Mouse (Mus musculus) kidney, adult 9 months (tissue): ENCODE measurements at regions not wholly inside any gene's neighbourhood (a gene's known extent, or its start where the extent isn't known, plus 50 kb on each side); places are given as distances from the start of the nearest gene placed in this dataset.

Experiments
- DNase-seq: peaks from one replicate; pipeline ENCODE4 v3.0.0; 2022

DNA sequence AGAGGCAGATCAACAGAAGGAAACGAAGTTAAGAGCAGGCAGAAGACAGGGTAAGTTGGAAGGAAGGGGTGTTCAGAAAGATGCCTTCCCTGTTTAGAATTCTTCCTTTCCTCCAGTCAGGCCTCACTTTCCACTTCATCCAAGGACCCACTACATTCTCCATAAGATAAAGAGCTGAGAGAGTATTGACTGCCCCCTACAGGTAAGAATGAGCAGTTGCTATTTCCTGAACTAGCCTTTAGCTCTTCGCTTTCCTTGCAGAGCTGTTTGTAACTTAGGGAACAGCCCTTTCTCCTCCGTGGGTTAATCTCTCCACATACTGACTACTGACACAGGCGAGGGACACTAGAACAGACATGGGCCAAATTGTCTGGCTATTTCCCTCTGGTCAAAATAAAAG, 273.1 kb downstream of the Atp23 start:
- no peak for DNase-seq

DNA sequence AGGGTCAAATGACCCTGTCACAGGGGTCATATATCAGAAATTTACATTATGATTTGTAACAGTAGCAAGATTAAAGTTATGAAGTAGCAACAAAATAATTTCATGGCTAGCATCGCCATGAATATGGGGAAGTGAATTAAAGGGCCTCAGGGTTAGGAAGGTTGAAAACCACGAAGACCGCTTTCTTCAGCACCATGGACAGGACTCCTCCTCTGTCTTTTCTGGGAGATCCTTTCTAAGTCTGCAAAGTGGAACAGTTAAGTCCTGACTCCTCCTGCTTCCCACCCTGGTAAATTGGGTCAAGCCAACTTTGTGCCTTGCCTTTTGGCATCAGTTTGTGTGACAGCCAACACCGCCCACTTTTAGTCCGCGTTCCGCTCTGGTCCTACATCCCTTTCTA, 275.7 kb downstream of the Atp23 start:
- peak; percentile 15 for DNase-seq

DNA sequence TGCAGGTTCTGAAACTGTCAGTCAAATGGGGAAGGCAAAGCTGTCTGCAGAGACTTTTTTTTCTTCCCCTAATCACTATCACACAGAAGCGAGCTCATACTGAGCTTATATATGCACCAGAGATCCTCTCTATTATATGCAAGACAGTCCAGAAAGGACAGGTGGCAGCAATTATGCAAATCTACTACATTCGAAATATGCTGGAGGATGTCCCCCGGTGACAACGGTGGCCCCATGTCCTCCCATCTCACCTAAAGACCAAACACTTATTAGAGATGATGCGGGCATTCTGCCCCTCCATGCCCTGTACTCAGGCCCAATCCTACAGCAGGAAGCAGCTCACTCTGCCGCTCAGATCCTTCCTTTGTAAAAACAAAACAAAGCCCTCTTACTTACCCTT, 280.4 kb downstream of the Atp23 start:
- no peak for DNase-seq

DNA sequence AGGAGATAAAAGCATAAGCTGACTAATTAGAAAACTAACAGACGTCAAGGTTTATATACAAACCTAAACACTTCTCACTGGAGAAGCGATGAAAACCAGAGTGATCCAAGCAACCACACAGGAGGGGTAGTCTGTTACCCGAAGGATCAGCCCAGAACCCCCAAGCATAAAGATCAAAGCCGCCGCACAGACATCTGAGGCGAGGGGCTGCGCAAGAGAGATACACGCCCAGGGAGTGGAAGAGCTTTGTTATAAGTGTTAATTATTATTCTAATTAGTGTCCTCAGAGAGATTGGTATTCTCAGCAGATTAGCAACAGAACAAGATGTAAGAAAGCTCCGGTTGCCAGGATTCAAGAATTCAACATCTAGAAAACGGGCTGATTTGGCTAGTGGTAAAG, 281.2 kb downstream of the Atp23 start:
- no peak for DNase-seq

DNA sequence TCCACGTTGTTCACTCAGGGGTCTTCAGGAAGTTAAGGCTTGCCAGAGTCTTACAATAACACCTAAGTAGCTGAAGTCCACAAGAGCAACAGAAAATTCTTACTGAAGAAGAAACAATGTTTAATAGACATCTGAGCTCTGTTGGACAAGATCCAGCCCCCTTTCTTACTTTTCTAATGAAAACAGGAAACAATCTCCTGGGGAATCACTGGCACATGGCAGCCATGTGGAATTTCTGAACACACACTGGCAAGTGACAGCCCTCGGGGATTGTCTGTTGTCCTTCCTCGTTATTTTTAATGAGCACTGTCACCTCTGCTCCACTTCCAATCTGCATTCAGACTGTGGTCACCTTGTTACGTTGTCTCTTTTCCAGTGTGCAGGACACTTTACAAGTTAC, 288.9 kb downstream of the Atp23 start:
- no peak for DNase-seq

DNA sequence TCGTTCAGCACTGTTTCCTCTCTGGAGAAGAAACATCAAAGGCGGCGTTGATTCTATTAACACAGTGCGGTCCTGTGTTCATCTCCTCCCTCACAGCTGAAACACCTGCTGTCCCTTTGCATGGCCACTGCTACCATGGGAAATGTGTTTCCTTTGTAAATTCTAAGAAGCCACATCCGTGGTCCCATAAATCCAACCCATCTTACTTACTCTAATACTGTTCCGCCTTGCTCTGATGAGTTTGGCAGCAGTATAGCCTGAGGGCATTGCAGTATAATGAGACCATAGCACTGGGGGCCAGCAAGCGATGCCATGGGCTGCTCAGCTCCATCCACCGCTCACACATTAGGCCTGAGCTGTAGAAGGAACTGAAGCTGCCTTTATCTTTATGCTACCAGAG, 290.6 kb downstream of the Atp23 start:
- no peak for DNase-seq

DNA sequence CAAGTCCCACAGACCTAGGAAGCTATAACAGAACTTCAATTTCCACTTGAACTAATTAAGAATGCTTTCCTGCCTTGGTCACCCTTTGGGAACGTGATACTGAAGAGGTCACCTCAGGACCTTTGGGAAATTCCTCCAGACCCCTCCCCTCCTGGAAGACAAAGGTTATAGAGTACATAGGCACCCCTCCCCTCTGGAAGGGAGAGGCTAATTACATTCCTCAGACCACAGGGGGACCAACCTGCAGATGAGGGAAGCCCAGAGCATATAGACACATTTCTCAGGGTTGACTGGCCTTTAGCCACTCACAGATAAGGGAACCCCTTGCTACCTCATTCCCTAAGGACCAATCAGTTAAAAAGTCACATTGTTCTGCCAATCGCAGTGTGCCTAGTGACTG, 301.5 kb downstream of the Atp23 start:
- DNase-seq = no peak

DNA sequence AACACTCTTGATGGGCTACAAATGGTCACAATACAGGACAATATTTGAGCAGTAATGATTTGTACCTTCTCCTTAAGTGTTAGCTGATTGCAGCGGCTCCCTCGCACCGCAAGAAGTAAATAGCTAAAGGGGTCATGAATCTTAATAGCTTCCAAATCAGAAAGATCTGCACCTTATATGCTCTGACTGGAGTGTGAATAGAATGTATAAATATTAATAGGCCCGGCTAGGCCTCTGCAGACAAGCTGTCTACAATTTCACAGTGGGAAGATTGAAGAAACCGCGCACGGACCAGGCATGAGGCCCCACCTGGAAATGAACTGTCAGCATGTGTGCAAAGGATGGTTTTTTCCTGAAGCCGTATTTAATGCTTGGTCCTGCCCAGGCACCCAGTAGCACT, 333.0 kb downstream of the Atp23 start:
- DNase-seq = no peak

DNA sequence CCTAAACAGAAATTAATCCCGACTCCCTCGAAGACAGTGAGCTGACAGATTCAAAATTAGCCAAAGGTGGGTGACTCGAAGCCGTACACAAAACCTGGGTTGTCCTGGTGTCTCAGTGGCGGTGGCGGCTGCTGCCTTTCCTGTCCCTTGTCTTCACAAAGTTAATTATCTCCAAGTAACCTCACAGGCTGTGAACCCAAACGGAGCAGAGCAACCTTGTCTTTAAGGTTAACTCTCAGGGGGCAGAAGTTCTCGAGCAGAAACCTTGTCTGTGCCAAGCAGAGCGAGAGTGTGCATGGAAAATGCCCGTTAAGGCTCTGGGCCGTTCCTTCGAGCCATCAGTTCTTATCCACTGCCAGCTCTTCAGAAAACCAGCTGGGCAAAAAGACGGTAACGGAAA, 335.8 kb downstream of the Atp23 start:
- DNase-seq = peak; percentile 73

DNA sequence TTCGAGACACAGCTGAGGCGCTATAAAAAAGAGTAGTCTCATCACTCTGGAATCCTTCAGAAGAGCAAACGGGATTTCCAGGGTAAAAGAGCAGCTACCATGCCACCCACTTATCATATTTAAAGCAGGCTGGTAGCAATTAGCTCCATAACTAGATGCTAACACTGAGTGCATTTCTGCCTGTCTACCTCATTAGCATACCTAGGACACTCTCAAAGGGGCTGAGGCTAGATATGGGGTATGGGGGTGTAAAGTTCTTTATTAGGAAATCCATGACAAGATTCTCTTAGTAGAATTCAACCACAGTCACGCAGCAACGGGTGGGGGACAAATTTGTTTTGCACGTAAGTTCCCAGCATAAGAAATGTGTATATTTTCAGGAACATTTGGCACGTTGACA, 346.1 kb downstream of the Atp23 start:
- no peak for DNase-seq

DNA sequence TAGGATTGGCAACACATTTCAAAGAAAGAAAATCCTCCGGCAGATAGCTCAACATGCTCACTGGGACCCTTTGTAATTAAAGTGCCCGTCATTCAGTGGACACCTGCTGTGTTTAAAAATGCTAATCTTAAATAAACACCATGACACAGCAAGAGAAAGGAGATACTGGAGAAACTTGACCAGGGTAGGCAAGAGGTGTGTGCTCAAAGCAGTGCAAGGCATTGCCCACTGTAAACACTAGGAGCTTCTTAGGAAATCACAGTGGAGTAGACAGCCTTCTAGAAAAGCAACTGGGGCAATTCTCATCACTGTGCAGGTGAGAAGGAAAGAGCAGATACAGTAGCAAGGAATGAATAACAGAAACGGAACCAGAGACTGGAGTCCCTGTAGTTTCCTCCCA, 369.2 kb downstream of the Atp23 start:
- no peak for DNase-seq

DNA sequence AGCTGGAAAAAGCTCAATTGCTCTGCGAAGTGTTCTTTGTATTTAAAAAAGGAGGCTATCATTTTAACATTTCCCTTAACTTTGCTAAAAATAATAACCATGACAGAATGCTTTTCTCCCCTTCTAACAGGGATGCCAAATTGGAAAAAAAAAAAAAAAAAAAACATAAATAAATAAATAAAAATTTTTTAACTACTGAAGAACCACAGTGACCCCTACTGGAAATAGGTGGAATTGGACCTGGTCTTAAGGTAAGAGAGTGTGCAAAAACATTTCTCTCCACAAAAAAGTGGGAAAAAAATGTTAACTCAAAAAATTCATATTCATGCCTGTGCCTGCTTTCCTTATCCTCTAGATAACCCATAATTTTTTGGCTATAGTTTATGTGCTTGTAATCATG, 369.8 kb downstream of the Atp23 start:
- peak; percentile 45 for DNase-seq

DNA sequence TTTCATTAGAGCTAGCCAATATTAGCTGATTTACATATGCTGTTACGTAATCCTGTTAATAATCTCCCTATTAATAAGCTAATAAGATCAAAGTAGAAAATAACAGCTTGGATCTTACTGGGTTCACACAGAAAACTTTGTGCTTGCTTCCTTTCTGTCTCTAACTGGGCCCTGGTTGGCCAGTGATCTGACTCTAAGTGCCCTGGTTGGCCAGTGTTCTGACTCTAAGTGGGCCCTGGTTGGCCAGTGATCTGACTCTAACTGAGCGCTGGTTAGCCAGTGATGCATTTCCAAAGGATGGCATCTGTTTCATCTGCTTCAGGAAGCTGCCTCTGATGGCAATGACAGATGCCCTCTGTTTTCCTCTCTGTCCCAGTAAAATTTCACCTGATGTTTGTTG, 372.4 kb downstream of the Atp23 start:
- peak; percentile 56 for DNase-seq

DNA sequence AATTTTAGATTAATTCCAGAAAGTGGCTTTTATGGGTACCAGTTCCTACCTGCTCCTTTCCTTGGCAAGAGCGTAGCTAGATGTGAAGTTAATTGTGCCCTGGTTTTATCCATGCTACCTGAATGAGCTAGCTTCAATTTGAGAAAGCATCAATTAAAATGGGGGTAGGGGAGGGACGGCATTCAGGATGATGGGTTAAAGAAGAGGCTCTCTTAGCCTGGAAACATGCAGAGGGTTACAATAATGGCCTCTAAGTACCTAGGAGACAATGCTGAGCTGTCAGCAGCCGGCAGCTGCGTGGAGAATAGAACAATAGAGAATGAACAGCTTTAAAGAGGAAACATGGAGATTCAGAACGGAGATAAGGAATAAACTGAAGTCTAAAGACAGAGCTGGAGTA, 375.0 kb downstream of the Atp23 start:
- no peak for DNase-seq

DNA sequence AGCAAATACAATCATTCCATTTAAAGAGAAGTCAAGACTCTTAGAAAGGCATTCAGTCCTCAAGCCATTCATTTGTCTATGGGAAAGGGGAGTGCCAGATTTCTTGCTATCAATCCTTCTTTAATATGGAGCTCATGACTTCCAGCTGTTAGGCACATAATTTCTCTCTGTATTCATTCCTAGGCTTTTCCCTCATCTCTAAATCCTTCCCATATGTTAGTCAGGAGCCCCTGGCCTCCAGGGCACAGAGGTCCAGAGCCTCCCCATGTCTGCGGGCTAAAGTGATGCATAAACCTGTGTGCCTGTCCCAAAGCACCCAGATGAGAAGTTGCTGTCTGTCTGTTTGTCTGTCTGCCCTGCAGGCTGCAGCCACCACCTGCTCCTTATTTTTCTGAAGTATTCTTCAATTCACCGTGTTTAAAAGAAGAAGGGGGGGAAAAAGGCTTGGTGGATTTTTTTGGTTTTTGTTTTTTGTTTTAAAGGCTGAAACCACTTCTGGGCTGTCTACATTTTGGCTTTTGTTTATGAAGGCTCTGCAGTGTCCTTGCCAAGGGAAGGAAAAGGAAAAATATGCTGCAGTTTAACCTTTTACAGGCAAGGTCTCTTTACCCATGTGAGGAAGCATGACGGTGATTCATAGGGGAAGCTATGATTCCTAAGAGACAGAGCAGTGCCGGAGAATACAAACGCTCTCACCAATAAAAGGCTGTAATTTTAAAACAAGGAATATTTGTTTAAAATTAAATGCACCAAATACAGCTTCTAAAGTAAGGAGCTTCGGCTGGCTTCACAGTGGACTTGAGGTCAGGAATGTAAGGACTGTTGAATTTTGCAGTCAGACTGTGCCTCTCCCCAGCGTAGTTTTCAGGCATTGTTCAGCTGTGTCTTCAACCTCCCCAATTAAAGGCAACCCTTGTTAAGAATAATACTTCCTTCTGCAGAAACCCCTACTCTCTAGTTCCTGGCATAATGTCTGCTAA, 379.0 kb downstream of the Atp23 start:
- DNase-seq = no peak

DNA sequence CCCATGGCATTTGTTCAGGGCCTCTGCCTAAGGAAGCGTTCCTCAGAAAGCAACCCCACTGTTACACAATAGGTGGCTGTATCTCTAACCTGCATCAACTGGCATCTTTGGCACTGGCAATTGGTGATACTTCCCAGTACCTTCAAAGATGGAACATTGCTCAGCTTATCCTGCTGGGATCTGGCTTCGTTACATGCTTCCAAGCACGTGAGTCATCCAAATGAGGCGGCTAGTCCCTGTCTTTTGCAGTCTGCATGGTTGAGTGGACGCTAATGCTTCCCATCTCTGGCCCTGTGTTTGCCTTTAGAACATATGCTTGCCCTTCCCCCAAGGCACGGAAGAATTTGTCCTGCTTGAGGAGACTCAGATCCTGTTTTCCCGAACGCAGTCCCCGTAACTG, 380.2 kb downstream of the Atp23 start:
- DNase-seq = no peak

DNA sequence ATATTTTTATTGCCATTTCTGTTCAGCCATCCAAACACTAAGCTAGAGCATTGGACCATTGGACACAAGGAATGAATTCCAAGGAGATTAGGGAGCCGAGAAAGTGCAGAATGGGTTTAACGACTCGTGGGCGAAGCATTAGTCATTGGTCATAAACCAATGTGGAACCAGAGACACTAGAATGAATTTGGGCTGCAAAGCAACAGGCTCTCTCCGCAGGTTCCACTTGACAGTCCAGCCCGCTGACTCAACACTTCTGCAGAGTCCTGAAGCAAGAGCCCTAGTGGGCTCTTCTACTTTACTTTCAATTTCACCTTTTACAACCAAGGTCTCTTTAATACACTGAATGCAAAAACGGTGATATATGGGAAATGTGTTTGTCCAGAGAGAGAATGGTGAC, 388.0 kb downstream of the Atp23 start:
- peak; percentile 17 for DNase-seq

DNA sequence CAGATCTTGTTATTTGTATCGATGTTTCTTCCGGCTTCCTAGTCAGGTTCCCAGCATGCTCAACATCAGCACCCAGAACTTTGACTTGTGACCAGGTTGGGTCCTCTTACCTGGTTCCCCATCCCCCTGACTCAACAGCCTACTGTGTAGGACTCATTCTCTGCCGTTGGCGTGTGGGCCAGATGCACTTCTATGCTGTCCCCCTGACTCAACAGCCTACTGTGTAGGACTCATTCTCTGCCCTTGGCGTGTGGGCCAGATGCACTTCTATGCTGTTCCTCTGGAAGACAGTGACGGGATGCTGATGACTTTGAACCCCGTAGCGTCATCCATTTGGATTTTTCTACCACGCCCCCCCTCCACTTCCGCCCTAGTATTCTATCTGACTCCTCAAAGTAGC, 389.6 kb downstream of the Atp23 start:
- DNase-seq = peak; percentile 77

DNA sequence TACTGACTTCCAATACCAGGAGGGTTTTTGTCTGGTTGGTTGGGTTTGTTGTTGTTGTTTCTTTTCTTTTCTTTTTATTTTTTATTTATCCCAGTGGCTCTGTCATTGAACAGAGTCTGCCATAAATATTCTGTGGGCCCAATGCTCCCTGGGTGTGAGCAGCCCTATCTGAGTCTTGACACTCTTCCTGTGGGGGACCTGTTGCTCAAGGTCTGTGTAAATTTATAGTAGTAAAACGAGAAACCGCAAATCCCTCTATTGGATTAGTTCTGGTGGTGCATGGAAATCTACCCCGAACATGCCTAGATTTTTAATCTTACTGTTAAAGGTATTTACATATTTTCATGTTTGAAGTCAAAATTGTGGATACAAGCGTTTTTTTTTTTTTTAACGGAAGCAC, 395.2 kb downstream of the Atp23 start:
- DNase-seq = no peak

DNA sequence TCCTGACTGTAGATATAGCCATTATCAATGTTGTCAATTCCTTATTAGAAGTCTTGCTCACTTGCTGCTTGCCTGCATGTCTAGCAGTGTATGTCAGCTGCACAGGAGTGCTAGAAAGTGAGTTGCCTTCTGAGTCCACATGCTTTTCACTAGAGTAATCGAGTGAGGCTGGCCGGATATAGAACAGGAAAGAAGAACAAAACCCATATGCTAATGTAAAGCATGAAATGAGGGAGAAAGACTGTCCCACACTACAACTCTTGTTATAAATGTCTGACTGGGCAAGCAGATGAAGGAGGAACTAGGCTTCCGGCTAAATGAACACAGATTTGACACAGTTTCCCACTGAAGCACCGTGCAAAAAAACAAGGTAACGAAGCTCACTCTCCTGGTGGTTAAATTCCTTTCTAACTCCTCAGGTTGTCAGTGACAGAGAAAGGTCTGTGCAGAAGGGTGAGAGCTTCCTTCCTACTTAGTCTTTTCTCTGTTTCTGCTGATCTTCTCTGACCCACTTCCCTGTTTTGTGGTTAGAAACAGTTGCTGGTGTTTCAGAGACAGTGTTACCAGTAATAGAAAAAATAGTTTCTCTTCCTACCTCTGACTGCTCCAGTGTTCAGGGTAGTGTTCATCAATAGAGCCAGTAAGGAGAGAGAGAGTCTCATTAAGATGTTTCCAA, 399.0 kb downstream of the Atp23 start:
- peak; percentile 9 for DNase-seq

DNA sequence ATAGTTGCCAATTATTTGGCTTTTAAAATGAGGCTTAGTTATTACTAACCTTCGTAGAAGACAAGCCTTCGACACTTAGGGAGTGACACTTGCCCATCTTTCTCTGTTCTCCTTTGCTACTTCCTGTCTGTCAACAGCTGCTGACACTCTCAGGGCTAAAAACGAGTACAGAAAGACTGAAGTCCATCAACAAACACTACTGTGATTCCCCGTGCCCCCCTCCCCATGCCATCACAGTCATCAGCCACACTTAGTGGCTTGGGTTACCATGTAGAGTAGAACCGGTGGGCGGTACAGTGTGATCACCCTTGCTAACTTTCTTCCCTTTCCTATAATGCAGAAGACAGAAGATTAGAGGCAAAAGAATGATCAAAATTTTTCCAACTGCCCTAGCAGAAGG, 402.4 kb downstream of the Atp23 start:
- no peak for DNase-seq

DNA sequence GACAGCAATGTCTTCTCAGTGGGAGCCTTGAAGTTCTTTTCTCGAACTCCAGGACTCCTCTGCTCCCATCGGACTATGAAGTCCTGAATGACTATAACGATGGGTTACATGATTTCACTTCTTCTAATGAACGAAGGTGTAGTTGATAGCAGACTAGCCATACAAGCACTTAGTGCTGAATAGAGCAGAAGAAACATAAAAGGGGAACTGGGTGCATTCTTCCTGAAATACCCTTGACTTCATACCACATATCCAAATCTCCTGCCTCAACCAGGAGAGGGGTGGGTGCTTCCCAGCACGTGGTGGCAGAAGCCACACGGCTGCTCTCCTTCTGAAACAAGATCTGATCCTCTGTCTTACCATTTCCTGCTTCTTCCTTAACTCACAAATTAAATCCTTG, 407.4 kb downstream of the Atp23 start:
- DNase-seq = no peak

DNA sequence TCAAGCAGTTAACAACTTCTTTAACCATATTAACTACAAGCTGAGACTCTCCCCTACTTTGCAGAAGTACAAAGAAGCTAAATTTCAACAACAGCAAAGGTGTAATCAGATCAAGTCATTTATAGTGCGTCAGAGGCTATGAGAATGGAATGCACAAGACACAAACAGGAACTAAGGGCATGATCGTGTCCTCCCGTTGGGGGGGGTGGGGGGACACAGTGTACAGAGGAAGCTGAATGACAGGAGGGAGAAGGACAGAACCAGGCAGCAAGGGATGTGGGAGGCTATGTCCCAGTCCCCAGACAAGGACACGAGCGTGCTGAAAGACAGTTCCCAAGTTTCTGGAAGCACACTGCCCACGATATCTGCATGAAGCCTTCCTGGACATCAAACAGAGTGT, 408.9 kb downstream of the Atp23 start:
- no peak for DNase-seq

DNA sequence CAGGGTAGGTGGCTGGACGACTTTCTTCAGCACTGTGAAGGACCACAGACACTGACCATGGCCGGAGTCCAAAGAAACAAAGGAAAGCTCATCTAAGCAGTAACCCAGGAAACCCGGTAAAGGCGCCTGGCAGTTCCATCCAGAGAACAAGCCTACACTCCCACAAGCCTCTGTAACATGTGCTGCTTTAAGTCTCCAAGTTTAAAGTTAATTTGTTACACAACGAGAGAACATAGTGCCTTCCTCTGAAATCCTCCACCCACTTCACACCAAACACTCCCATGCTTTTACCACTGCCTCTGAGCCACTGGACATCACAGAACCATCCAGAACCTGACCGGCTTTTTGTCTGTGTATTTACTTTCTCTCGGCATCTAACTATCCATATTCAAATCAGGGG, 416.0 kb downstream of the Atp23 start:
- no peak for DNase-seq

DNA sequence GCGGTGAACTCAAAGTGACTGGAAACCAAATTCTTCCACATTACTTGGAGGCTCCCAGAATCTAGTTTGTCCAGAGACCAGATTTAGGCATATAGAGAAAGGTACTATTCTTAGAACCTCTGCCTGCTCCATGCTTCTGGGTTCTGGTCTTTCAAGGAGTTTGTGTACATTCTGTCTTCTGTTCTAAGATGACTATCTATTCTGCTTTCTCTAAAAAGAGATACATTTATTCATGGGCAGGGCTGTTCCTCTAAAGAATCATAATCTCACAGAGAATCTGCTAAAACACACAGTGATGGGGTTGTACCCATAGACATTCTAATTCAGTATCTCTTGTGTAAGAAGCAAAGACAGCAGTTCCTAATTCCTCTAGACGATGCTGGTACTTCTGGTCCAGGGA, 417.7 kb downstream of the Atp23 start:
- no peak for DNase-seq
